Mouse (Mus musculus): ENCODE results near the gene Akap13.

DNA sequence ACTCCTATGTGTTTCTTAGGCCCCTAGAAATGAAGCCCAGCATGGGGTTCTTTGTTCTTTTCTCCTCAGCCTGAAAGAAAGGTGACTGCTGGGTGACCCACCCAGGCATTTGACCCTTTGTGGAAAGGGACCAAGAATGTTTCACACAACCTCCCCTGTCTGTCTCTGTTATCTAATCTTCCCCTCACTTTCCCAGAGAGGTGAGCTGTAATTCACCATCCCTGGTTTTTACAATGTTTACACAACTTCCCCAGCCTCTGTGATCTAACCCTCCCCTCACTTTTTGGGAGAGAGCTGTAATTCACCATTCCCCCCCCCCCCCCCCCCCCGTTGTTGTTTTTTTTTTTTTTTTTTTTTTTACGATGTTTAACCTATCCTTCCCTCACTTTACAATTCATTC is 331.5 kb downstream of the Akap13 start:
- no peak for TF ChIP-seq POLR2A (IDR thresholded peaks at IDR 0.05; ENCODE audit: borderline replicate concordance, extremely low read depth, low read depth, low read length)
- TF ChIP-seq CTCF (IDR thresholded peaks at IDR 0.05; ENCODE audit: insufficient read depth, low read length), result no peak
